Mouse (Mus musculus) spleen, postnatal 10 days (tissue): ENCODE data around the gene Pde4d.

Experiments used
- DNase-seq, 2 experiments: peaks; one replicate each; pipeline ENCODE4 v3.0.0; 2021 to 2022; ENCODE audit warnings: low spot score in 2 of 2

Pde4d gene

GRCm38 (mm10) chr13:109692851-109693250 lies 1243.1 kb downstream of the Pde4d start:
- DNase-seq = no peak

DNA sequence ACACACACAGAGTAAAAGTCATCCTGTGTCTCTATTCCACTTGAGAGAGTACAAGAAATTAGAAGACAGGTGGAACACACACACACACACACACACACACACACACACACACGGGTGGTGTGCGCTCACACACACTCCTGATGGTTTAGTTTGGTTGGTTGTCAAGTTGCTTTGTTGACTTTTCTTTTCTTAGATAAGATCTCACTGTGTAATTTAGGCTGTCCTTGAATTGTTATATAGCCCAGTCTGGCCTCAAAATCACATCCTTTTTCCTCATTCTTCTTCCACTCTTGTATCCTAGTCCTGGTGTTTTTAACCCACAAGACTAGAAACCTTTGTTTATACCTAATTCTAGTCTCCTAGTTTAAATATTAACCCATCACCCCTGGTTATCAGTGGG lies 1244.0 kb downstream of the Pde4d start:
- no peak for DNase-seq

GRCm38 (mm10) chr13:109694293-109694692 lies 1244.5 kb downstream of the Pde4d start:
- DNase-seq = no peak

DNA sequence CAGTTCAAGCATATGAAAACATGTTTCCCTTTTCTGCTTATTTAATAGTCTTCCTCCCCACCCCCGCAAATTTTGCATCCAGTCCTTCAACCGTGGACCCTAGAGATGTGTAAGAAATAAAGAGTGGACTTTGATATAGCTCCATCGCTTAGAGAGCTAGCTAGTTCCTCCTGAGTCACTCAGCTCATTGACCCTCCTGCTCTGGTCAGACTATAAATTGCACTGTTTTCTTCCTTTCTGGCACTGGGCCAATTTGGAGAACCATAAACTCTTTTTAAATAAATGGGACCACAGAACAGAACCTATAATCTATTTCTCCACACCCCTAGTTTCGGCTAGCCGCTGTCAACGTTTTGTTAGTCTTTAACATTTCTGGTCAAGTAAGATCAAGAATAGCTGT lies 1245.3 kb downstream of the Pde4d start:
- DNase-seq = no peak

GRCm38 (mm10) chr13:109706141-109706540 lies 1256.4 kb downstream of the Pde4d start:
- no peak for DNase-seq

DNA sequence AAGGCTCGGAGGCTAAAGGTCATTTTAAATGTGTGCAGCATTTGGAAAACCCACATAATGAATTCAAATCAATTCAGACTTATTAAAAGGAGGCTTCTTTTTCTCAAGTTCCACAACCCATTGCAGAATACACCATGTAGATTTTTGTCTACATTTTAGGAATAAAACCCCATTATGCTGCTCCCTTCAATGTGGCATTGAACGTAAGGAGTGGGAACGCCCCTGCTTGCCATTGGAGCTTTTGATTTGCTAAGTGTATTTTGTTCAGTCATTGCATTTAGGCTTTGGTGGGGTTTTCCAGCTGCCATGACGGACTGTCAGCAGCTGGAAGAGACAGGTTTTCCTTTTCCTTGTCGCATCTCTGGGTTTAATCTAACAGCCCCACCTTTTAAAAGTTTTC lies 1256.8 kb downstream of the Pde4d start:
- no peak for DNase-seq

- DNase-seq = no peak
Observed at GRCm38 (mm10) chr13:109707154-109707553, 1257.4 kb downstream of the Pde4d start.

GRCm38 (mm10) chr13:109708326-109708725 lies 1258.6 kb downstream of the Pde4d start:
- DNase-seq = no peak

GRCm38 (mm10) chr13:109714581-109714980 lies 1264.8 kb downstream of the Pde4d start:
- DNase-seq = no peak

- DNase-seq = no peak
Observed at GRCm38 (mm10) chr13:109715321-109715720, 1265.6 kb downstream of the Pde4d start.

DNA sequence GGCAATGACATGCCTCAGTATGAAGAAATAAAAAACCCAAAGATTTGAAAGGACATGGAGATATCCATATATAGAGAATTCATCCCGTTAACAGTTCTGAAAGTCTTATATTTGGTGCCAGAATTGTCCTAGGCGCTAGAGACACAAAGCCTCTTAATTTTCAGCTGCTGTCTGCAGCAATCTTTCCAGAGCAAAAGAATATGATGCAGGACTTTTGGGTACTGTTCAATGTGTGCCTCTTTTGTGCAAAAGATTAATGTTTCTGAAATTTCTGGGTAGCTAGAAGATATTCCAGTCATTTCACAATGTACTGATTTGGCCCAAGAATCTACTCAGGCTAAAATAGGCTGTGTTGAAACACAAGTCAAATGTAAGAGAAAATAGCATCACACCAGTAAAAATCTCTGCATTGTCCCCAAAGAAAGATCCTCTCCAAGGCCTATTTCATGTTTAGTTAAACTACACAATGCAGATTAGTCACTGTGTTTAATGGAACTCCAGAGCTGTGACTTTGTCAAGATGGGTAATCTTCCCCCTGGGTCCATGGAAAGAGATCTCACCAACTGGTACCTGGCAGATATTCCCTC lies 1270.5 kb downstream of the Pde4d start:
- no peak for DNase-seq

- DNase-seq = no peak
Observed at GRCm38 (mm10) chr13:109722237-109723119, 1272.7 kb downstream of the Pde4d start.

DNA sequence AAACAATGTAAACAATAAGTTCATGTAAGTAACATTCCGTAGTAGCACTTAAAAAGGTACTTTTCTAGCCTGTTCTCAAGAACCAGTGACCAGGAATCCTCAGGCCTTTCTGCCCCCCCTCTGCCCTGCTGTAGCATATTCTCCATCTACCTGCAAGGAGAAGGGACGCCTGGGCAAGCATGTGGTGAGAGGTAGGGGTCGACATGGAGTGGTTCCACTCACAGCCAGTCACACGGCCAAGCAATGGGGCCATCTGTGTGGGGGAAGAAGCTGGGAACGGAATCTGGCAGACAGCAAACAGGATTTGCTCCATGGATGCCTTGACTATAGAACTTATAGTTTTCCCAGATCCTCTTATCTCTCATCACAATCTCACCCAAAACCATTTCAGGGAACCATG lies 1277.6 kb downstream of the Pde4d start:
- DNase-seq = no peak

GRCm38 (mm10) chr13:109729612-109730011 lies 1279.9 kb downstream of the Pde4d start:
- DNase-seq = no peak

DNA sequence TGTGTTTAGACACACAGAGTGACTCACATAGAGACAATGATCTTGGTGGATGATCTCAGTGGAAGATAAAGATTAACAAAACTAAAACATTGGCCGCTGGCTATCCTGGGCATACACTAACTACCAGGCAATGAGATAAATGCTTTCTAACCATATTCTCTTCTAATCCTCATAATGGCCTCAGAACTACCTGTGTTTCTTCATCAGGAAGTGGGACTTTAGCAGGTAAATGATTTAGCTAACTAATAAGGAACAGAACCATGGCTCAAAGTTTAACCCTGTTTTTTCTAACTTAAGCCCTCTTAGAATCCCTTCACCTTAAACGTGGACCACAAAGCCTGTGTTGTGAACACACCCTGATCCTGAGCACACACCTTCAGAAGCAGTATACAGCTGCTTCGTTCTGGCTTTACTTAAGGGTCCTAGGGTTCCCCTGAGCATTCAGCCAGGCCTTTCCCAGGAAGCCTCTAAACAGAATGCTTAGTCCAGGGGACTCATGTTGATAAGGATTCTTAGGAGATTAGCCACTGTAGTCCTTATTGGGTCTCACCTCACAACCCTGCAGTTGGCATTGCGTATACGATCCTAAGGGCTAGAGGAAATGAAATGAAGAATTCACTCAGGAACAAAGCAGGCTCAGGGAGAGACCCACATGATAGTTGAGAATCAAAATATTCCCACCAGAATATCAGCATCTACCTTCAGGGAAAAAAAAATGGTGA lies 1283.1 kb downstream of the Pde4d start:
- DNase-seq = no peak

DNA sequence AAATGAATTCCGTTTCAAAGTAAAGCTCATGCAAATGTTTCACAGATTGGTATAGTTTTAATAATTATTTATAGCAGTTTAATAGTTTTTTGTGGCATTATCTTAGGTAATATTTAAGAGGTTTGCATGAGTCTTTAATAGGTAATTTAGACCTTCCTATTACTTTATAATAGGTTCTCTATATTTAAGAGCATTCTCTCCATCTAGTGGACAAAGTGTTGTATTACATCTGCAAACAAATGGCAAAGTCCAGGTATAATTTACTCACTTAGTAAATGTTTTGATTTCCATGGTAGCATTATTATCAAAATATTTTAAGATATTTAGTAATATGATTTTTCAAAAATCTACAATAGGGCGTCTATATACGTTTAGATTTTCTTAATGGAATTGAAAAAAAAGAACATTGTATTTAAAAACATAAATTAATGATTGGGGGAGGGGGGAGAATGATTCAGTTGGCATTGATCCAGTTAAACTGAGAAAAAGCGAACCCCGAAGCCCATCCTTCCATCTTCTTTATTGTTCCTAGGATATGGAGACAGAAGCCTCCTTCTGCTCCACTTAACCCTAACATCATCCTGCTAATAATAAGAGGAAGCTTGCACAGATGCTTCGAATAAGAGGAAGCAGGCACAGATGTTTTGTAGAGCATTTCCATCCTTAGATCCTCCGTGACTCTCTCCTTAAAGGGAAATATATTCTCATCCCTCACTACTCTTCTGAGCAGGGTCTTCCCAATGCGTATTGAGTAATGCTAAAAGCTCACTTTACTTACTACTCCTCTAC lies 1286.7 kb downstream of the Pde4d start:
- no peak for DNase-seq

DNA sequence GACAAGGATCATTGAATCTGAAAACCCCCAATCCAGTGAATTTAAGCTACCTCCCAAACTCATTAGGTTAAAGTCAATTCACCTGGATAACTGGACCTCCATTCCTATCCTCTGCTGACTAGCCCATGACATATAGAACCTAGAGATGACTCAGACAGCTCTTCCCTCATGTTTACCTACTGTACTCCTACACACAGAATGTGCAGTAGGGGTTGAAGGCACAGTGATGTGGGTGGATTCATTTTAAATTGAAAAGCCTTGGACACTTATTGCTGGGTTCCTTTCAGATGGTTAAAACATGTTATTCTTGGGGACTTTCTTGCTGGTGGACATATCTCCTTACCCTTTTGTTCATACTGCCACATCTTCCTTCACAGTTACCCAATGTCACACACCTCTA lies 1296.7 kb downstream of the Pde4d start:
- DNase-seq = no peak

DNA sequence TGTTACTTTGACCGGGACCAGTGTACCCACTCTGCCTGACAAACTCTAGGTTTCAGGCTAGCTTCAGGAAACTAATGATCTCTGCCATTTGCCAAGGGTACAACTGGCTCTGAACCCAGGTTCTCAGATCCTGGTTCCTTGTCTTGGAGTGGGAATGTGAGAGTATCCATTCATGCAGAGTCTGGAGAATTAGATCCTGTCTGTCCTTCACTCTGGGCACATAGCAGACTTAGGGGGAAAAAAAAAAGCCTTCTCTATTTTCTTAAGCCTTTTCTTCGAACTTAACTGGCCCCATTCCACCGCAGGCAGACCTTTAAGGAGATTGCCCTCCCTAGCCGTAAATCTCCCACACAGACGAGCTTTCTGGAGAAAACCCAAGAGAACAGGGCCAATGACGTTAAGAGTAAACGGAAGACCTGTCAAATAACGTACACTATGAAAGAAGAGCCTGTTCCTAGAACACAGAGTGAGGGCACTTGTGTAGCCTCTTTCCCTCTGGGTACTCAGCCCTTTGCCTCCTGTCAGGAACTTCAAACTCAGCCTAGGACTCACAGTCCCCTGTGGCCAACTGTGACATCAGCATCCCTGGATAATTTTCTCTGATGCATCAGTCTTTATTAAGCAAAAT lies 1302.6 kb downstream of the Pde4d start:
- no peak for DNase-seq

- no peak for DNase-seq
Observed at GRCm38 (mm10) chr13:109756854-109757253, 1307.1 kb downstream of the Pde4d start.

- peak in 1 of 2 experiments; percentile 24 for DNase-seq
Observed at GRCm38 (mm10) chr13:109759201-109759600, 1309.5 kb downstream of the Pde4d start.

DNA sequence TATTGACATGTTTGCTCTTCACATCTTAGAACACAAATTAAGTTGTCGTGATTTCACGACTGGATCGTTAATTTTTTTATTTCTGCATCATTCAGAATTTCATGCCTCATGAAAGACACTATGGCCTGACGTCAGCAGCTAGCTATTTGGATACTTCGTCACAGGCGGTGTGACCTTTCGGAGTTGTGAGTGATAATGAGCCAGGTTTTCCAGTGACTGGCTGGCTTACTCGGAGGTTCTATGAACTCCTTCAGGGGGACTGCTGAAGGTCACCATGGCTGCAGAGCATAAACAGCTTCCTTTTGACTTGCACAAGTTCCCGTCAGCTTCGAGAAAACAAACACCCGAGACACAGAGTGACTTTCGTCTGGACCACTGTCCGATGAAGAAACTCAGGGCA lies 1311.3 kb downstream of the Pde4d start:
- no peak for DNase-seq
